Comparison of ENCODE assay signal across 25 mouse cellular contexts in the genomic region with DNA sequence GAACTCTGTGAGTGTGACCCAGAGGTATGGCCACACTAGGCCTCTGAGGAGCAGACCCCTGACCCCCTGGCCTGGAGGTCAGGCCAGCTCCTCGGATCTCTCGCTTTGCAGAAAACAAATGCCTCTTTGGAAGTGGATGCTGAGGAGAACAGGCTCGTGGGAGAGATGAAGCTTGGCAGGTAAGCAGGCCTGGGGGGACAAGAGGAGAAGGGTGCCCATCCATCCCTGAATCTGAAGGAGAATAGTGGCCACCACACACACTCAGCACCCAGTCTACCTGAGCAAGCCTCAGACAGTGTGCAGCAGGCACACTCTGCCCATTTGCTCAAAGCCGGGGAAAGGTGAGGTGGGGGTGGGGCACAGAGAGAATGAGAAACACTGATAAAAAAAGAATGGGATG. TPM values are rescaled to one million over a fixed set of nuclear protein-coding genes. Genes with fewer than 3 reads are reported as not detected.
DNase-seq lines count a peak whose midpoint lies in the region; ATAC-seq and TF ChIP-seq lines count a peak whose summit lies in the region.
"Had no signal": no experiment of that assay in that cellular context is flagged by ENCODE, and none has a peak within 500 bp of the region (broad histone marks: within the 10 kb centered on the region; RNA-seq: fewer than 3 reads in every experiment).

No protein-coding gene starts in this region.

- DNase-seq in heart, adult 11 months = peak; percentile 76
- DNase-seq in heart, adult 8-10 months (ENCODE audit: low spot score) = no peak
- peak; percentile 79 for DNase-seq in midbrain, embryonic 11.5 days (ENCODE audit: low spot score, missing footprints)
- DNase-seq in midbrain, postnatal 0 days (ENCODE audit: low spot score) = no peak
- DNase-seq in limb, embryonic 10.5 days (ENCODE audit: low spot score) = no peak
- no peak for DNase-seq in gastrocnemius, postnatal 10 days
- DNase-seq: B cell, adult 2 months; cerebellum, adult 11 months; cerebellum, adult 11-12 months; cerebellum, adult 18-20 months had no signal

- H3K4me2 ChIP-seq in midbrain, embryonic 11.5 days = no peak overlapping the region
- H3K4me2 ChIP-seq in midbrain, postnatal 0 days (ENCODE audit: low read depth, low read length, poor library complexity, severe bottlenecking) = no peak overlapping the region

- no peaks in the 10 kb centered on the region for H3K36me3 ChIP-seq in midbrain, embryonic 11.5 days (ENCODE audit: control insufficient read depth, insufficient read depth, low read length)
- H3K36me3 ChIP-seq in midbrain, postnatal 0 days (ENCODE audit: insufficient read depth, low read length) = no peaks in the 10 kb centered on the region
- H3K36me3 ChIP-seq in limb, embryonic 10.5 days = no peaks in the 10 kb centered on the region
- H3K36me3 ChIP-seq: G1E had no signal

- no peaks in the 10 kb centered on the region for H3K4me1 ChIP-seq in midbrain, embryonic 11.5 days (ENCODE audit: control insufficient read depth, insufficient read depth, low read length)
- no peaks in the 10 kb centered on the region for H3K4me1 ChIP-seq in midbrain, postnatal 0 days (ENCODE audit: insufficient read depth, low read length)
- peaks cover 38% of the 10 kb centered on the region for H3K4me1 ChIP-seq in limb, embryonic 10.5 days

- H3K4me3 ChIP-seq in midbrain, embryonic 11.5 days (ENCODE audit: low read depth, low read length) = no peak overlapping the region
- no peak overlapping the region for H3K4me3 ChIP-seq in midbrain, postnatal 0 days (ENCODE audit: low read depth, low read length)
- no peak overlapping the region for H3K4me3 ChIP-seq in limb, embryonic 10.5 days

- no peaks in the 10 kb centered on the region for H3K9me3 ChIP-seq in midbrain, embryonic 11.5 days (ENCODE audit: control insufficient read depth, low read length)
- no peaks in the 10 kb centered on the region for H3K9me3 ChIP-seq in midbrain, postnatal 0 days (ENCODE audit: low read length)
- H3K9me3 ChIP-seq in limb, embryonic 10.5 days (replicated peaks) = no peaks in the 10 kb centered on the region
- H3K9me3 ChIP-seq: G1E had no signal

- no peak overlapping the region for H3K27ac ChIP-seq in midbrain, embryonic 11.5 days (ENCODE audit: low read depth, low read length)
- H3K27ac ChIP-seq in midbrain, postnatal 0 days (ENCODE audit: low read depth, low read length) = no peak overlapping the region
- 0 out of 2 replicates have a peak overlapping the region, but pooled peaks have one; percentile 12 for H3K27ac ChIP-seq in limb, embryonic 10.5 days

- ATAC-seq in midbrain, embryonic 11.5 days (ENCODE audit: low FRiP score) = no peak
- ATAC-seq in midbrain, postnatal 0 days (ENCODE audit: low FRiP score) = no peak
- ATAC-seq: activated CD4-positive, CD25-positive, alpha-beta regulatory T cell, adult 4 months; CD4-positive, CD25-positive, alpha-beta regulatory T cell, adult 4 months; Patski had no signal

- no peak overlapping the region for H3K9ac ChIP-seq in midbrain, embryonic 11.5 days (ENCODE audit: low read length)
- no peak overlapping the region for H3K9ac ChIP-seq in midbrain, postnatal 0 days (replicated peaks; ENCODE audit: low read length, poor library complexity, severe bottlenecking)

- no peak for TF ChIP-seq CTCF in midbrain, postnatal 0 days (IDR thresholded peaks at IDR 0.05)

- no peaks in the 10 kb centered on the region for H3K27me3 ChIP-seq in midbrain, embryonic 11.5 days (ENCODE audit: control insufficient read depth, insufficient read depth, low read length)
- no peaks in the 10 kb centered on the region for H3K27me3 ChIP-seq in midbrain, postnatal 0 days (ENCODE audit: insufficient read depth, low read length)
- H3K27me3 ChIP-seq in limb, embryonic 10.5 days (ENCODE audit: low read depth, poor library complexity, severe bottlenecking) = no peaks in the 10 kb centered on the region
- H3K27me3 ChIP-seq: Patski had no signal

- 62% methylated on average over 4 of the region's 4 CpGs for WGBS in midbrain, embryonic 11.5 days
- WGBS in midbrain, postnatal 0 days = 75% methylated on average over 4 of the region's 4 CpGs
- 59% methylated on average over 4 of the region's 4 CpGs for WGBS in limb, embryonic 10.5 days

RNA-seq across cellular contexts. Expression of a gene that starts 17.9 kb away (rescaled TPM):
- total RNA-seq in heart, adult 8-10 months (2022) = not detected
- polyA plus RNA-seq in midbrain, embryonic 11.5 days (2014; fragmentation: Nextera tagmentation; extraction: Ambion mirVana) = not detected in 2 replicates
- total RNA-seq in midbrain, postnatal 0 days (2014; rRNA removed) = 0.22 TPM in 1 of 2 replicates, not detected in the other
- polyA plus RNA-seq in midbrain, postnatal 0 days (2015; fragmentation: Nextera tagmentation; extraction: Ambion mirVana) = not detected in 2 replicates
- not detected in 2 replicates for polyA plus RNA-seq in limb, embryonic 10.5 days (2016; fragmentation: Nextera tagmentation; extraction: Ambion mirVana)
- total RNA-seq in gastrocnemius, postnatal 10 days (2021) = not detected
- total RNA-seq: adrenal gland, adult 18-20 months; adrenal gland, adult 2 months; adrenal gland, adult 8-10 months; adrenal gland, postnatal 10 days; adrenal gland, postnatal 14 days; adrenal gland, postnatal 25 days; adrenal gland, postnatal 36 days; adrenal gland, postnatal 4 days; G1E; MEL had no signal
- polyA plus RNA-seq: activated CD4-positive, CD25-positive, alpha-beta regulatory T cell, adult 4 months; adrenal gland, adult 2 months; brain, embryonic 14.5 days; C2C12; CD4-positive, CD25-positive, alpha-beta regulatory T cell, adult 4 months; G1E had no signal

RNA-seq across cellular contexts. Expression of a gene that starts 30.5 kb away (rescaled TPM):
- 1 to 10 TPM; 3.7 to 7.8 (median 5.6) TPM for total RNA-seq in heart, adult 8-10 months (2022)
- polyA plus RNA-seq in midbrain, embryonic 11.5 days (2014; fragmentation: Nextera tagmentation; extraction: Ambion mirVana) = 2.3 and 2.8 TPM in 2 replicates
- total RNA-seq in midbrain, postnatal 0 days (2014; rRNA removed) = 8.8 and 17.8 TPM in 2 replicates
- 4.2 and 5.6 TPM in 2 replicates for polyA plus RNA-seq in midbrain, postnatal 0 days (2015; fragmentation: Nextera tagmentation; extraction: Ambion mirVana)
- polyA plus RNA-seq in limb, embryonic 10.5 days (2016; fragmentation: Nextera tagmentation; extraction: Ambion mirVana) = 1.9 and 3.9 TPM in 2 replicates
- 10 to 100 TPM; 10.8 to 11.1 TPM for total RNA-seq in gastrocnemius, postnatal 10 days (2021)
- total RNA-seq: G1E, MEL had no signal
- polyA plus RNA-seq: C2C12, G1E had no signal

RNA-seq across cellular contexts. Expression of a gene that starts 46.8 kb away (rescaled TPM):
- total RNA-seq in heart, adult 8-10 months (2022) = 1 to 10 TPM; 4.7 to 6.3 (median 5.5) TPM
- polyA plus RNA-seq in midbrain, embryonic 11.5 days (2014; fragmentation: Nextera tagmentation; extraction: Ambion mirVana) = 0.92 and 0.94 TPM in 2 replicates
- 4.6 and 5.5 TPM in 2 replicates for total RNA-seq in midbrain, postnatal 0 days (2014; rRNA removed)
- polyA plus RNA-seq in midbrain, postnatal 0 days (2015; fragmentation: Nextera tagmentation; extraction: Ambion mirVana) = 1.1 and 1.5 TPM in 2 replicates
- polyA plus RNA-seq in limb, embryonic 10.5 days (2016; fragmentation: Nextera tagmentation; extraction: Ambion mirVana) = 1.2 and 3.3 TPM in 2 replicates
- 1 to 10 TPM; 4.2 to 4.7 TPM for total RNA-seq in gastrocnemius, postnatal 10 days (2021)
- total RNA-seq: MEL had no signal
- polyA plus RNA-seq: activated CD4-positive, CD25-positive, alpha-beta regulatory T cell, adult 4 months; CD4-positive, CD25-positive, alpha-beta regulatory T cell, adult 4 months; G1E had no signal

Comparison
In these comparisons a context has a peak if more than half of its experiments do, and no peak if none do; other contexts are left out.
1. DNase-seq: peak in heart, adult 11 months (single experiment) and midbrain, embryonic 11.5 days (single experiment); none in heart, adult 8-10 months (single experiment), midbrain, postnatal 0 days (single experiment), limb, embryonic 10.5 days (single experiment) and gastrocnemius, postnatal 10 days (single experiment).